Mouse (Mus musculus): ENCODE results near the gene Dok4. TPM values are rescaled to one million over a fixed set of nuclear protein-coding genes. Genes with fewer than 3 reads are reported as not detected.
"Not testable (repeated sequence)": the region's sequence is repeated elsewhere in the genome, so short reads cannot be mapped to it uniquely, and the experiment has no call there.

Gene Dok4
- polyA plus RNA-seq, 1 experiment from 2014 or later, result 49.4 TPM

- Histone ChIP-seq H3K4me3 (ENCODE audit: low read length) (peak within 1 kb of the TSS; percentile 81), H3K9ac (ENCODE audit: low read length) (peak within 1 kb of the TSS; percentile 89), H3K27me3 (ENCODE audit: control insufficient read depth, insufficient read depth, low read depth, low read length) (no peaks in the 10 kb centered on the region), H3K27ac (ENCODE audit: low read length) (peak within 1 kb of the TSS; percentile 86), H3K4me1 (replicated peaks; ENCODE audit: control insufficient read depth, insufficient read depth, low read length) (peaks cover 16% of the 10 kb centered on the region), H3K36me3 (ENCODE audit: control insufficient read depth, insufficient read depth, low read length) (no peaks in the 10 kb centered on the region), H3K9me3 (ENCODE audit: control insufficient read depth, low read length) (no peaks in the 10 kb centered on the region), H3K4me2 (ENCODE audit: low read depth, low read length) (peak within 1 kb of the TSS; percentile 92)
- WGBS, result under 1% methylated on average over 82 of the region's 82 CpGs
- peak; percentile 99 for ATAC-seq (ENCODE audit: low read depth)
Observed at GRCm38 (mm10) chr8:94837662-94838574, 38.2 kb downstream of the Dok4 start, which contains the start of the genes Coq9 and Ciapin1. TSS of gene Coq9 (plus strand) at chr8:94838321. TSS of gene Ciapin1 (minus strand) at chr8:94838358.

GRCm38 (mm10) chr8:94836456-94837240 is 39.5 kb downstream of the Dok4 start:
- Histone ChIP-seq H3K36me3 (ENCODE audit: control insufficient read depth, insufficient read depth, low read length) (peaks cover 2% of the 10 kb centered on the region; the same call in 1 of the 2 replicates), H3K27me3 (ENCODE audit: control insufficient read depth, insufficient read depth, low read depth, low read length) (no peaks in the 10 kb centered on the region), H3K4me1 (replicated peaks; ENCODE audit: control insufficient read depth, insufficient read depth, low read length) (peaks cover 16% of the 10 kb centered on the region), H3K9ac (ENCODE audit: low read length) (peak overlapping the region; percentile 84), H3K27ac (ENCODE audit: low read length) (no peak overlapping the region), H3K9me3 (ENCODE audit: control insufficient read depth, low read length) (no peaks in the 10 kb centered on the region), H3K4me3 (ENCODE audit: low read length) (peak overlapping the region; percentile 81), H3K4me2 (ENCODE audit: low read depth, low read length) (peak overlapping the region; percentile 92)
- WGBS, result 53% methylated on average over 11 of the region's 11 CpGs
- ATAC-seq (ENCODE audit: low read depth), result no peak

GRCm38 (mm10) chr8:94835751-94836150 is 40.4 kb downstream of the Dok4 start:
- H3K27me3 ChIP-seq (ENCODE audit: control insufficient read depth, insufficient read depth, low read depth, low read length); H3K27ac ChIP-seq (ENCODE audit: low read length); ATAC-seq (ENCODE audit: low read depth); H3K9me3 ChIP-seq (ENCODE audit: control insufficient read depth, low read length); H3K9ac ChIP-seq (ENCODE audit: low read length); H3K36me3 ChIP-seq (ENCODE audit: control insufficient read depth, insufficient read depth, low read length); H3K4me3 ChIP-seq (ENCODE audit: low read length); H3K4me2 ChIP-seq (ENCODE audit: low read depth, low read length): not testable (repeated sequence)
- H3K4me1 ChIP-seq (replicated peaks; ENCODE audit: control insufficient read depth, insufficient read depth, low read length), result peaks cover 16% of the 10 kb centered on the region
- 95% methylated on average over 13 of the region's 13 CpGs for WGBS

- peaks cover 12% of the 10 kb centered on the region for H3K4me1 ChIP-seq (replicated peaks; ENCODE audit: control insufficient read depth, insufficient read depth, low read length)
- not testable (repeated sequence) for H3K9ac ChIP-seq (ENCODE audit: low read length); H3K4me3 ChIP-seq (ENCODE audit: low read length); H3K27me3 ChIP-seq (ENCODE audit: control insufficient read depth, insufficient read depth, low read depth, low read length); H3K9me3 ChIP-seq (ENCODE audit: control insufficient read depth, low read length); H3K27ac ChIP-seq (ENCODE audit: low read length); ATAC-seq (ENCODE audit: low read depth); H3K4me2 ChIP-seq (ENCODE audit: low read depth, low read length)
- WGBS, result 71% methylated on average over 7 of the region's 7 CpGs
- H3K36me3 ChIP-seq (ENCODE audit: control insufficient read depth, insufficient read depth, low read length), result peaks cover 14% of the 10 kb centered on the region
Observed at GRCm38 (mm10) chr8:94833901-94834405, 42.2 kb downstream of the Dok4 start.

- no peaks in the 10 kb centered on the region for H3K4me1 ChIP-seq (replicated peaks; ENCODE audit: control insufficient read depth, insufficient read depth, low read length)
- no peak overlapping the region for H3K4me2 ChIP-seq (ENCODE audit: low read depth, low read length)
- no peak overlapping the region for H3K9ac ChIP-seq (ENCODE audit: low read length)
- H3K36me3 ChIP-seq (ENCODE audit: control insufficient read depth, insufficient read depth, low read length), result peaks cover 31% of the 10 kb centered on the region
- WGBS, result 74% methylated on average over 6 of the region's 6 CpGs
- no peak overlapping the region for H3K4me3 ChIP-seq (ENCODE audit: low read length)
- ATAC-seq (ENCODE audit: low read depth), result no peak
- no peak overlapping the region for H3K27ac ChIP-seq (ENCODE audit: low read length)
- H3K27me3 ChIP-seq (ENCODE audit: control insufficient read depth, insufficient read depth, low read depth, low read length), result no peaks in the 10 kb centered on the region
- H3K9me3 ChIP-seq (ENCODE audit: control insufficient read depth, low read length), result no peaks in the 10 kb centered on the region
Observed at GRCm38 (mm10) chr8:94828284-94828683, 47.8 kb downstream of the Dok4 start.

- H3K4me2 ChIP-seq (ENCODE audit: low read depth, low read length), result no peak overlapping the region
- no peaks in the 10 kb centered on the region for H3K9me3 ChIP-seq (ENCODE audit: control insufficient read depth, low read length)
- peaks cover 30% of the 10 kb centered on the region for H3K36me3 ChIP-seq (ENCODE audit: control insufficient read depth, insufficient read depth, low read length)
- H3K27ac ChIP-seq (ENCODE audit: low read length), result no peak overlapping the region
- H3K4me1 ChIP-seq (replicated peaks; ENCODE audit: control insufficient read depth, insufficient read depth, low read length), result no peaks in the 10 kb centered on the region
- no peaks in the 10 kb centered on the region for H3K27me3 ChIP-seq (ENCODE audit: control insufficient read depth, insufficient read depth, low read depth, low read length)
- no peak for ATAC-seq (ENCODE audit: low read depth)
- H3K9ac ChIP-seq (ENCODE audit: low read length), result no peak overlapping the region
- 90% methylated on average over 5 of the region's 5 CpGs for WGBS
- no peak overlapping the region for H3K4me3 ChIP-seq (ENCODE audit: low read length)
Observed at GRCm38 (mm10) chr8:94826210-94826609, 49.9 kb downstream of the Dok4 start.

- H3K4me3 ChIP-seq (ENCODE audit: low read length), result no peak overlapping the region
- no peak overlapping the region for H3K9ac ChIP-seq (ENCODE audit: low read length)
- no peak overlapping the region for H3K4me2 ChIP-seq (ENCODE audit: low read depth, low read length)
- no peak for ATAC-seq (ENCODE audit: low read depth)
- no peaks in the 10 kb centered on the region for H3K9me3 ChIP-seq (ENCODE audit: control insufficient read depth, low read length)
- peaks cover 24% of the 10 kb centered on the region for H3K36me3 ChIP-seq (ENCODE audit: control insufficient read depth, insufficient read depth, low read length)
- no peak overlapping the region for H3K27ac ChIP-seq (ENCODE audit: low read length)
- 77% methylated on average over 6 of the region's 6 CpGs for WGBS
- no peaks in the 10 kb centered on the region for H3K27me3 ChIP-seq (ENCODE audit: control insufficient read depth, insufficient read depth, low read depth, low read length)
- H3K4me1 ChIP-seq (replicated peaks; ENCODE audit: control insufficient read depth, insufficient read depth, low read length), result no peaks in the 10 kb centered on the region
Observed at GRCm38 (mm10) chr8:94825170-94825569, 51.0 kb downstream of the Dok4 start.

- no peak overlapping the region for H3K4me3 ChIP-seq (ENCODE audit: low read length)
- H3K36me3 ChIP-seq (ENCODE audit: control insufficient read depth, insufficient read depth, low read length), result peaks cover 18% of the 10 kb centered on the region
Observed at GRCm38 (mm10) chr8:94822637-94823560, 53.2 kb downstream of the Dok4 start.

More at GRCm38 (mm10) chr8:94822637-94823560, 53.2 kb downstream of the Dok4 start:
- no peak overlapping the region for H3K4me2 ChIP-seq (ENCODE audit: low read depth, low read length)
- ATAC-seq (ENCODE audit: low read depth), result peak; percentile 54
- H3K9me3 ChIP-seq (ENCODE audit: control insufficient read depth, low read length), result no peaks in the 10 kb centered on the region
- H3K9ac ChIP-seq (ENCODE audit: low read length), result no peak overlapping the region
- H3K27me3 ChIP-seq (ENCODE audit: control insufficient read depth, insufficient read depth, low read depth, low read length), result no peaks in the 10 kb centered on the region
- no peaks in the 10 kb centered on the region for H3K4me1 ChIP-seq (replicated peaks; ENCODE audit: control insufficient read depth, insufficient read depth, low read length)
- H3K27ac ChIP-seq (ENCODE audit: low read length), result no peak overlapping the region
- 78% methylated on average over 23 of the region's 23 CpGs for WGBS

Data from lung, embryonic 16.5 days (tissue).